Mouse (Mus musculus): ENCODE measurements around the gene Fam120a. TPM values are rescaled to one million over a fixed set of nuclear protein-coding genes. Genes with fewer than 3 reads are reported as not detected.
A peak's percentile ranks its signal among the peaks of the same experiment; 100 is the strongest.

The Fam120a gene
- total RNA-seq (2022): 100 to 1,000 TPM; 103 to 110 (median 105) TPM

DNA sequence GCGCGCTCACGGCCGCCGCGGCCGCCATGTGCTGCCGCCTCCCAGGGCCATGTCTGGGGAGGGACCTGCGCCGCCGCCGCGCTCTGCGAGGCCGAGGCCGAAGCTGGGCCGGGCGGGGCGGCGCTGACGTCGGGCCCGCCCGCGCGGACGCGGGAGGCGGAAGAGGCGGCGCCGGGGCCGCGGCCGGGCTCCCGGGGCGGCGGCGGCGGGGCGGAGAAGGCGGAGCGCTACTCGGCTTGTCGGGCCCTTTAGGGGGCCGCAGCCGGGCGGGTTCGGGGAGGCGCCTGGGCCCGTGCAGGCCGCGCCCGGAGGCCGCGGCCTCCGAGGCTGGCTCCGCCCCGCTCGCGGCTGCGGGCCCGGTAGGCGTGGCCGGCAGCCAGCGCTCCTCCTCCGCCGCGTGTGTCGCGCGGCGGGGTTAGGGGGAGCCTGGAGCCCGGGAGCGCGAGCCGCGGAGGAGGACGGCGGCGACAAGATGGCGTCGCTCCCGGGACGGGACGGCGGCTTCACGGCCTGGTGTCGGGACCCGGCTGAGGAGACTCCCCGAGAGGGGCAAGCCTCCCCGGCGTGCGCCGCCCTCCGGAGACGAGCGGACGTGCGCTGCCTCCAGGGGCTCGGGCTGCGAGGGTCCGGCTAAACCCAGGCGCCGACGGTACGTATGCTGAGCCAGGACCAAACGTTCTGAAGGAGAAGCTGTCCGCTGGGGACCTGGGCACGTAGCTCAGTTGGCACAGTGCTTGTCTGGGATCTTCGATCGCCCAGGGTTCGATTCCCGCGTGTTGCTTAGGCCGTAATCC lies at the start of gene Fam120a:
TSS of gene Fam120a (minus strand) at position 62 of the 794 bp plus-strand sequence.
- DNase-seq (ENCODE audit: low spot score in 2 of 2): peak; percentile 74 to 84

DNA sequence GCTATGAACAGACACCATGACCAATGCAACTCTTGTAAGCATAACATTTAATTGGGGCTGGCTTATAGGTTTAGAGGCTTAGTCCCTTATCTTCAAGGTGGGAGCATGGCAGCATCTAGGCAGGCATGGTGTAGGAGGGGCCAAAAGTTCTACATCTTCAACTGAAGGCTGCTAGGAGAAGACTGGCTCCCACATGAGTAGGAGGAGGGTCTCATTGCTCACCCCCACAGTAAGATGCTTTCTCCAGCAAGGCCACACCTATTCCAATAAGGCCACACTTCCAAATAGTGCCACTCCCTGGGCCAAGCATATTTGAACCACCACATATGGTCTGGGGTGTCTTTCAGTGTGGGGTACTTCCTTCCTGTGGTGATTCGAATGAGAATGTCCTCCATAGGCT lies 49.6 kb upstream of the Fam120a start:
- DNase-seq (ENCODE audit: low spot score in 2 of 2): no peak

GRCm38 (mm10) chr13:49016311-49016761 lies 48.5 kb upstream of the Fam120a start:
- DNase-seq (ENCODE audit: low spot score in 2 of 2): peak; percentile 91 to 95

GRCm38 (mm10) chr13:49015366-49016306 lies 47.8 kb upstream of the Fam120a start:
- no peak for DNase-seq (ENCODE audit: low spot score in 2 of 2)

- no peak for DNase-seq (ENCODE audit: low spot score in 2 of 2)
Observed at GRCm38 (mm10) chr13:49013206-49013794, 45.5 kb upstream of the Fam120a start.

GRCm38 (mm10) chr13:49001691-49002090 lies 33.9 kb upstream of the Fam120a start:
- no peak for DNase-seq (ENCODE audit: low spot score in 2 of 2)

- DNase-seq (ENCODE audit: low spot score in 2 of 2): peak; percentile 42 to 69
Observed at GRCm38 (mm10) chr13:48998591-48998990, 30.8 kb upstream of the Fam120a start.

- DNase-seq (ENCODE audit: low spot score in 2 of 2): no peak
Observed at GRCm38 (mm10) chr13:48996731-48997130, 28.9 kb upstream of the Fam120a start.

DNA sequence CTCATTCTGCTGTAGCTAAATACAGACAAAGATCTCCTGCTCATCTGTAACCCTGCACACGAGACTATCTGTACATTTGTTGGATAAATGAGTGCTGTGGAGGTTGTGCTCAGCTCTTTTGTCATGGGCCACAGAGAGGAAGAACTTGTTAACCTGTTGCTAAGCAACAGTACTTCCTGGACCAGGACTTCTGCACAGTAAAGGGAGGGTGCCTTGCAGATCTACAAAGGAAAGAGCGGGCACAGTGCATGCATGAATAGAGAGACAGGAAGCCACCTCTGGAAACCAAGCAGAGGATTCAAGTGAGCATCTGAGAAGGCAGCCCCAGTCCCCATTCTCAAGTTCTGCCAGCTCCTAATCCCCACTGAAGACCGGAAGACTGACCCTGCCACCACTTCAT lies 27.1 kb upstream of the Fam120a start:
- no peak for DNase-seq (ENCODE audit: low spot score in 2 of 2)

GRCm38 (mm10) chr13:48992914-48993313 lies 25.1 kb upstream of the Fam120a start:
- DNase-seq (ENCODE audit: low spot score in 2 of 2): no peak

- no peak for DNase-seq (ENCODE audit: low spot score in 2 of 2)
Observed at GRCm38 (mm10) chr13:48990138-48990537, 22.3 kb upstream of the Fam120a start.

GRCm38 (mm10) chr13:48982482-48983098 lies 14.8 kb upstream of the Fam120a start:
- no peak for DNase-seq (ENCODE audit: low spot score in 2 of 2)

DNA sequence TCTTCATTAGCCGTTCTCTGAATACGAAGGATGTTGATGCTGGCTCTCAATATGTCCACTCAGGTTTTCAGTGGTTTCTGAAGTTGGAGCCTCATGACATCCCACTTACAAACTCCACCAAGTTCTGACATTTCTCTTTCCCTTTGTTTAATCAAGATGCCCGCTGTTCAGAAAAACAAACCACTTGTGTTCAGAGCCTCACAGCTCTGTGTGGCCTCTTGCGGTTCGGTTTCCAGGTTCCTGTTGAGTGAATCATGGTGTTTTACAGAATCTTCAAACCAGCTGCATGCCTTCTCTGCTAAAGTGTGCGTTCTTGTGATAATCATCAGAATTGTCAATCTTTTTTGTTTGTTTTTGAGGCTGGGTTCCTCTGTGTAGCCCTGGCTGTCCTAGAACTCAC lies 11.3 kb upstream of the Fam120a start:
- no peak for DNase-seq (ENCODE audit: low spot score in 2 of 2)

- no peak for DNase-seq (ENCODE audit: low spot score in 2 of 2)
Observed at GRCm38 (mm10) chr13:48977858-48978257, 10.0 kb upstream of the Fam120a start.

GRCm38 (mm10) chr13:48974699-48975098 lies 6.9 kb upstream of the Fam120a start:
- no peak for DNase-seq (ENCODE audit: low spot score in 2 of 2)

GRCm38 (mm10) chr13:48974266-48974665 lies 6.4 kb upstream of the Fam120a start:
- DNase-seq (ENCODE audit: low spot score in 2 of 2): no peak

GRCm38 (mm10) chr13:48973231-48973630 lies 5.4 kb upstream of the Fam120a start:
- DNase-seq (ENCODE audit: low spot score in 2 of 2): no peak

- DNase-seq (ENCODE audit: low spot score in 2 of 2): no peak
Observed at GRCm38 (mm10) chr13:48971033-48971432, 3.2 kb upstream of the Fam120a start.

- no peak for DNase-seq (ENCODE audit: low spot score in 2 of 2)
Observed at GRCm38 (mm10) chr13:48970566-48970965, 2.7 kb upstream of the Fam120a start.

GRCm38 (mm10) chr13:48968750-48969088 lies 902 bp upstream of the Fam120a start:
- DNase-seq (ENCODE audit: low spot score in 2 of 2): no peak

Measured in layer of hippocampus, adult 8-10 months (tissue).